Mouse (Mus musculus) granulocyte monocyte progenitor cell, adult 5-6 weeks (primary cell): ENCODE results near the gene Wdr20rt. TPM values are rescaled to one million over a fixed set of nuclear protein-coding genes. Genes with fewer than 3 reads are reported as not detected.

Experiments
- total RNA-seq, 2 experiments: library from RNA; stranded (forward) in 1 of 2; stranded (reverse) in 1 of 2; fragments of 200-712, 200-1000 nt in 1 of 2; fragments of >200 nt in 1 of 2; fragmentation: Nextera tagmentation in 1 of 2; gene quantifications; 2 replicates each; pipeline ENCODE4 v1.2.3; 2014 to 2017

Gene Wdr20rt
- total RNA-seq, 2 experiments from 2014 or later = not detected

Other genes with a start within 250 kb of the Wdr20rt start
- 52.5 and 55.4 TPM in 2 replicates for gene Prpf39, start 189.2 kb upstream of the Wdr20rt start, total RNA-seq (2014; fragmentation: Nextera tagmentation)
- 73.2 and 91.2 TPM in 2 replicates for gene Prpf39, start 189.2 kb upstream of the Wdr20rt start, total RNA-seq (2017)
- 232 and 249 TPM in 2 replicates for gene Fkbp3, start 151.5 kb upstream of the Wdr20rt start, total RNA-seq (2014; fragmentation: Nextera tagmentation)
- gene Fkbp3, start 151.5 kb upstream of the Wdr20rt start, total RNA-seq (2017) = 266 and 303 TPM in 2 replicates
- gene Fancm, start 149.9 kb upstream of the Wdr20rt start, total RNA-seq (2014; fragmentation: Nextera tagmentation) = 33.3 and 36.6 TPM in 2 replicates
- gene Fancm, start 149.9 kb upstream of the Wdr20rt start, total RNA-seq (2017) = 25.3 and 26.5 TPM in 2 replicates
- 28.0 and 43.1 TPM in 2 replicates for gene Mis18bp1, start 52.9 kb upstream of the Wdr20rt start, total RNA-seq (2014; fragmentation: Nextera tagmentation)
- 66.6 and 73.2 TPM in 2 replicates for gene Mis18bp1, start 52.9 kb upstream of the Wdr20rt start, total RNA-seq (2017)